Mouse (Mus musculus): ENCODE data around the gene Gfpt1.

Gene Gfpt1

GRCm38 (mm10) chr6:87101281-87101954, 58.8 kb downstream of the Gfpt1 start:
- DNase-seq (ENCODE audit: low spot score), result peak; percentile 77

GRCm38 (mm10) chr6:87101955-87102353, 59.3 kb downstream of the Gfpt1 start:
- no peak for DNase-seq (ENCODE audit: low spot score)

GRCm38 (mm10) chr6:87102421-87102911, 59.8 kb downstream of the Gfpt1 start:
- no peak for DNase-seq (ENCODE audit: low spot score)

- no peak for DNase-seq (ENCODE audit: low spot score)
Measured at GRCm38 (mm10) chr6:87103314-87103713, 60.7 kb downstream of the Gfpt1 start.

GRCm38 (mm10) chr6:87104123-87104796, 61.6 kb downstream of the Gfpt1 start, which contains the start of gene D6Ertd527e:
TSS of gene D6Ertd527e (plus strand) at chr6:87104746.
- no peak for DNase-seq (ENCODE audit: low spot score)

- DNase-seq (ENCODE audit: low spot score), result no peak
Measured at GRCm38 (mm10) chr6:87111493-87111892, 68.8 kb downstream of the Gfpt1 start.

DNA sequence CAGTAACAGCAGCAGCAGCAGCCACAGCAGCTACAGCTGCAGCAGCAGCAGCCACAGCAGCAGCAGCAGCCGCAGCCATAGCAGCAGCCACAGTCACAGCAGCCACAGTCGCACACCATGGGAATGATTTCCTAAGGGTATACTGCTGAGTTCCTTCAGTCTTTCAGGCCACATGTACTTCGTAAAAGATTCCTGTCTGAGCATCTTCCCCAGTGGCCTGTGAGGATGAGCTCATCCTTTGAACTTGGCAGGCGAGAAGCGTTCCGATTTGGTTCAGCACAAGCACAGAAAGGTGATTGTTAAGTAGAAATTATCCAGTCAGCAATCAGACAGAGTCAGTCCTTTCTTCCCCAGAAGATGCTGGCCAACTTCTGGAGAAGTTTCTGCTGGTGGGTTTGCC, 69.5 kb downstream of the Gfpt1 start:
- DNase-seq (ENCODE audit: low spot score), result no peak

DNA sequence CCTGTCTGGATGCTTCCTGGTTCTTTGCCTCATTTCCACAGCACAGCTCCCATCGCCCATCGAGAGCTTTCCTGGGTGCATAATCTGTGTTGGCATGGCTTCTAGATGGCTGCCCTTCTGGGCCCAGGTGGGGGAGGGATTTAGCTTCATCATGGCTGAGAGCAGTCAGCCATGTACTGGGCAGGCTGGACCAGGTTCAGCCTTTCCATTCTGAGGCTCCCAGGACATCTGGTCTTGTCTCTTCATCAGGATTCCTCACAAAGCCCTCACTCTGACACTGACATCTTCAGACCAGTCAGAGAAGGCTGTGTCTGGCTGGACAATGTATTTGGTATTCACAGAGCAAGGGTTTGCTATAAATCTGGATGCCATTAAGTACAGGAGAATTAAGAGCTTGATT, 73.3 kb downstream of the Gfpt1 start:
- DNase-seq (ENCODE audit: low spot score), result no peak

DNA sequence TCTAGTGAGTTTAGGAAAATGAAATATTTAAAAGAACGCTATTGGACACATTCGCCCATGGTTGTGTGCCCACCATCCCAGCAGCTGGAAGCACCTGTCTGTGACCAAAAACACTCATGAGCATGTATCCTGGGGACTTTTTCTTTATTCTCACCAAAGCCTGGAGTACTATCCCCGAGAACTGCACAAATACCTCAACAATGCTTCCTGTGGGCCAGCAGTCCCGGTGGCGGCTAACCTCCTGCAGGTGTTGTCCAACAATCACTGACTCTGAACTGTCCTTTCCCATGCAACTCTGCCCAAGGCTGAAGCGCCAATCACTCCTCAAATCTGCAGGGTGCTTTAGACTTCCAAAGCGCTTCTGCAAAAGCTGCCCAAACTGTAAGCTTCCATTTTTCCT, 74.0 kb downstream of the Gfpt1 start:
- DNase-seq (ENCODE audit: low spot score), result no peak

DNA sequence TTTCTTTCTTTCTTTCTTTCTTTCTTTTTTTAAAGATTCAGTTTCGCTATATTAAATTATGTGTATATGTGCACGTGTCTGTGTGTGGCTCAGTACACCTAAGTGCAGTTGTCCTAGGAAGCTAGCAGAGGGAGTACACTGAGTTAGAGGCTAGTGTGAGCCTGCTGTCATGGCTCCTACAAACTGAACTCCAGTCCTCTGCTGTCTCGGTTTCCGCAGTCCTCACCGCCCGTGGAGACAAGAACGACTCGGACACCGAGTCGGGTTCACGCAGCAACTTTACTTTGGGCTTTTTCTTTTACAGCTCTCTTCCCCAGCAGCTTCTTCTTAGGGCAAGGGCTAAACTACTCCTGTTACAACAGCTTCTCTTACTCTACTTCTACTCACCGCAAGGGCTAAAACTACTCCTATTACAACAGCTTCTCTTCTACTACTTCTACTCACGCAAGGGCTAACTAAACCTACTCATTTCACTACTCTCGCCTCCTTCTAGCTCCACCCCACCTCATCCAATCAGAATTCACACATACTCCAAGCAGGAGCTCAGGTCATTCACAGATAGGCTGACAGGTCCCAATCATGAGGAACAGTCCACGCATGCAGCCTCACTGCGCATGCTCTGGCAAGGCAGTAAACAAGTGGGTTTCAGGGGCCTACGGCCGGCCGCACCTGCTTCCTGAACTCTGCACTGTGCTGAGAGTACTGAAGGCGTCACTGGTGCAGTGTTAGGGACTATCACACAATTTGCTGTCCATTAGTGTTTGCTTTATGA, 76.6 kb downstream of the Gfpt1 start:
- DNase-seq (ENCODE audit: low spot score), result no peak

DNA sequence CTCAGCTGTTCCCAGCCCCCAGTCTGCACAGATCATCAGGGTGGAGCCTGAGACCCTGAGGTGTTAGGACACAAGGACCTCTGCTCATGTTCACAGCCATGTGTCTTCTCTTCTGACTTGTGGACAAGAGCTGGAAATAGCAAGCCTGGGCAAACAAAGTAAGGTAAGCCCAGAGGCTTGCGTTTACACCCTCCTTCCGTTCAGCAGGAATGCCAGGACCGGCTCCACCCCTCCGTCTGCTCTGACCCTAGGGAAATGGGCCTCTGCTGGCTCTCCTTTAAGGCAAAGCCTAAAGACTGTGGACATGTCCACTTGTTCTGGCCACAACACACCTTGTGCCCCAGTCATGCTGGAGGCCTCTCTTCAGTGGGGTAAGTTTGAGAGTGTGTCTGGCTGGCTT, 77.3 kb downstream of the Gfpt1 start:
- no peak for DNase-seq (ENCODE audit: low spot score)

GRCm38 (mm10) chr6:87120661-87121060, 78.0 kb downstream of the Gfpt1 start:
- no peak for DNase-seq (ENCODE audit: low spot score)

DNA sequence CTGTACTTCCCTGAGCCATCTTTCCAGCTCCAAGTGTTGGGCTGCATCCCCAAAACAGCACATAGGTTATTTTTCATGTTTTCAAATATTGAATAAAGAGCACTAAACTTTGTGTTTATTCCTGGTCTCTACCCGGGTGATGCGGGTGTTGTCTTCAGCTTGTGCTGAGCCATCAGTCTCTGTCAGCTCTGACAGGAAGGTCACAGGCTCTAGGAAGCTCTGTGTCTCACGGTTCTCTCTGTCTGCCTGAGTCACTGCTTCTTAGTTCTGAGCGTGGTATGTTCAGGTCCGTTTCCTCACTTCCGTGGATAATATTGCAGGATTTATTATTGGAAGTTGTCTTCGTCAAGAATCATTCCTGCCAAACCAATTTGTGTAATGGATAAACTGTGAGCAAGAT, 79.3 kb downstream of the Gfpt1 start:
- no peak for DNase-seq (ENCODE audit: low spot score)

DNA sequence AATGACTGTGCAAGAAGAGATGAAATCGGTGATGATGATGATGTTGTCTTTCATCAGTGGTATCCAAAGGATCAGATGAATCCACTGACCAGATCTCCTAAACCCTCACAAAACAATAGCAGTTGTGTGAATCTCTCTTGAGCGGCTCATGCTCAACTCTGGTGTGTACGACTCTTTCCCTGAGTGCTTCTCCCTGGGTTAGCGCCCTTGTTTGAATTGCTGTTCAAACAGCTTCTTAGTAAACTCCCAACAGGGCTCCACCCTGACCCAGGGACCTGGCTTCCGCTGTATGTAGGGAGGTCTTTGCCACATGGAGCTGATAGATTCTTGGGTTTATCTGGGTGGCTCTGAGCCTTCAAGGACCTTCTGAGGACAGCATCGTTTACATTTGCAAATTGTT, 80.8 kb downstream of the Gfpt1 start:
- DNase-seq (ENCODE audit: low spot score), result no peak

DNA sequence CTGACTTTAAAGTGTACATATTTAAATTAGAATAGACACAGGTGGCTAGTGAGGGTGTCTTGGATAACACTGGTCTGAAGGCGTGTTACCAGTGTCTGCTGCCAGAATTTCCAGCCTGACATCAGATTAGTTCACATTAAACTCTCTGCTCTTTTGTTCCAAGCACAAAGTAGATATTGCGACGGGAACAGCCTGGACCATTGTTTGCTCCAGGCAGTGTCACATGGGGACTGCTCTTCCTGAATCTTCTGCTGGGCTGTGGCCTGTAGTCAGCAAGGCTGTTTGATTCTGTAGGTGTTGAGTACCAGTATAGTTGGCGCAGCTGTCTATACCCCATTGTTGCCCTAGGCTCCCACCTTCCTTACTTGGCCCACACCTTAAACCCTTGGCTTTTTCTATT, 81.3 kb downstream of the Gfpt1 start:
- DNase-seq (ENCODE audit: low spot score), result no peak

- no peak for DNase-seq (ENCODE audit: low spot score)
Measured at GRCm38 (mm10) chr6:87127049-87127753, 84.6 kb downstream of the Gfpt1 start.

DNA sequence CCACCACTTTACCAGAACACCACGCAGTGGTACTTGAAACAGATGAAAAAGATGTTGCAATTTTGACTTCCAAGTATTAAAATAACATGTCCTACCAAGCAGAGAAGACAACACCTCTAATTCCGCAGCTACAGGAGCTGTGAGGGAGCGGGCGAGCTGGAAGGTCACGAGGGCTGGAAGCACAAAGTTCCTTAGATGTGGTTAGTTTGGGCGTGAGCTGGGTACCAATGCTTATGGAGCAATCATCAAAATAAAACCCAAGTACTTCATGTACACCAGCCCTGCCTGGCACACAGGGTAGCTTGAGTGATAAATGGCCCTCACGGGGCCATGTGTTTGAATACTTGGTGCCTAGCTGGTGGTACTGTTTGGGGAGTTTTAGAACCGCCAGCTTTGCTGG, 87.2 kb downstream of the Gfpt1 start:
- DNase-seq (ENCODE audit: low spot score), result no peak

- no peak for DNase-seq (ENCODE audit: low spot score)
Measured at GRCm38 (mm10) chr6:87130628-87131027, 88.0 kb downstream of the Gfpt1 start.

- no peak for DNase-seq (ENCODE audit: low spot score)
Measured at GRCm38 (mm10) chr6:87131078-87131477, 88.4 kb downstream of the Gfpt1 start.

DNA sequence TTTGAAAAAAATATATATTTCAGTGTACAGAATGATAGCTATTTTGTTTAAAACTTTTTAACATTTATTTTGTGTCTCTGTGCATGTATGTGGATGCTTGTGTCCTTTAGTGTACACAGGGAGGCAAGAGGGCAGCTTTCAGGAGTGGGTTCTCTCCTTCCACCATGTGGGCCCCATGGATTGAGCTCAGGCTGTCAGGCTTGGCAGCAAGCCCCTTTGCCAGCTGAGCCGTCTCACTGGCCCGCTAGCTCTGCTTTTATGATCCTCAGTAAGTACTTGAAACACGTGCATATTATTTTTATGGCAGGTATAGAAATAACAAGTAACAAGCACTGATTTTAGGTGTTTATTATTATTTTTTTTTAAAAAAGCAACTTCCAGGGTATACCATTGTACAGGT, 90.9 kb downstream of the Gfpt1 start:
- no peak for DNase-seq (ENCODE audit: low spot score)

DNA sequence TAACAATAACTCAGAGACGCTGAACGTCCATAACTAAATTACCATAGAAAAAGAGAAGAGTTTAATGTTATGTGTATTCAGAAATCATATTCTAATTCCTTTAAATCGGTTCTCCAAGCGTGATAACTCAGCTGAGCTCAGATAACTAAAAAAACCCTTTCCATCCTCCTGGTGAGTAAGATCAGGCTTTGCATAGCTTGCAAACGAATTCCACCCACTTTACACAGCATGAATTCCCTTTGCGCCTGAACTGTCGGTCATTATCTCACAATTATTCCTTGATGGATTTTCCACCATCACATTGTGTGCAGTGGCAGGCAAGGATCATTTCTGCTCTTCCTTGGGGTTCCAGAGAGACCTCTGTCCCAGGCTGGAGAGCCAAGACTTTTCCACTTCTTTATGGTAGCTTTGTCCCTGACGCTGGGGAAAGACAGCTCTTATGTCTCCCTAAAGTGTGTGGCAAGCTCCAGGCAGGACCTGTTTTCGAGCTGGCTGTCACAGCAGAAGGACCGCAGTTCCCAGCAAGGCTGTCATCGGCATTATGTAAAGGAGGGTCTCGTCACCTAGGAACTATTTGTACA, 91.4 kb downstream of the Gfpt1 start:
- DNase-seq (ENCODE audit: low spot score), result no peak

DNA sequence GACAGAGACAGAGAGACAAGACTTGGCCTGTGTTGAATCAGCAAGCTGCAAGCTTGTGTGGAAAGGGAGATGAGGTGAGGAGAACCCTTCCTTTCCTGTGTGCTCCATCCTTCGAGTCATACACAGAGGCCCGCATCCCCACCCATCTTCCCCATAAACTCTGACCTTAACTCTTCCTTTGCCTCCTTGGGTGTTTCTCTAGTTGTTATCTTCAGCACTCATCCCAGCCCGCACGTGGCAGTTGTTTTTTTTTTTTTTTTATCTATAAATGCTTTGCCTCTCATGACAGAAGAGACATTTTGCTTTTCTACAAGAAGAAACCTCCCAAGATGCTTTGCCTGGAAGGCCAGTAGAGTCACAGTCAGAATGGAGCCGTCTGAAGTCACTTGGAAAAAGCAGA, 95.8 kb downstream of the Gfpt1 start:
- no peak for DNase-seq (ENCODE audit: low spot score)

Data from ovary, postnatal 10 days (tissue).